Mouse (Mus musculus) liver, embryonic 11.5 days (tissue): ENCODE results near the gene Ndufs7. TPM values are rescaled to one million over a fixed set of nuclear protein-coding genes. Genes with fewer than 3 reads are reported as not detected.

Experiments
- ATAC-seq: fragments of 200-750 bp; cut with Nextera tagmentation; replicated peaks from 2 replicates; pipeline ENCODE4 v1.8.0; 2017; ENCODE audit warnings: moderate number of reproducible peaks, mild to moderate bottlenecking, moderate TSS enrichment, moderate library complexity; ENCODE audit not compliant: low FRiP score
- DNase-seq: peaks from one replicate; pipeline ENCODE4 v3.0.0-alpha.2; 2017; ENCODE audit warnings: low spot score
- H3K27ac ChIP-seq: fragments of 300-500 bp; sonication (generic); 2 replicates; pipeline ENCODE4 v1.5.1; 2014; ENCODE audit warnings: mild to moderate bottlenecking, low read depth, low read length, control low read depth
- H3K27me3 ChIP-seq: fragments of 300-500 bp; sonication (generic); replicated peaks from 2 replicates; pipeline ENCODE4 v1.6.1; 2014; ENCODE audit warnings: low read length, mixed read lengths; ENCODE audit not compliant: control insufficient read depth, insufficient read depth
- H3K36me3 ChIP-seq: fragments of 300-500 bp; sonication (generic); 2 replicates; pipeline ENCODE4 v1.6.1; 2014; ENCODE audit warnings: mild to moderate bottlenecking, low read length, moderate library complexity, mixed read lengths; ENCODE audit not compliant: control insufficient read depth, insufficient read depth
- H3K4me1 ChIP-seq: fragments of 300-500 bp; sonication (generic); replicated peaks from 2 replicates; pipeline ENCODE4 v1.6.1; 2014; ENCODE audit warnings: low read length, mixed read lengths; ENCODE audit not compliant: control insufficient read depth, insufficient read depth
- H3K4me2 ChIP-seq: fragments of 300-500 bp; sonication (generic); 2 replicates; pipeline ENCODE4 v1.6.1; 2014; ENCODE audit warnings: mild to moderate bottlenecking, control low read depth, moderate library complexity
- H3K4me3 ChIP-seq: fragments of 300-500 bp; sonication (generic); 2 replicates; pipeline ENCODE4 v1.5.1; 2014; ENCODE audit warnings: low read depth, low read length, control low read depth
- H3K9ac ChIP-seq: fragments of 300-500 bp; sonication (generic); 2 replicates; pipeline ENCODE4 v1.6.1; 2014; ENCODE audit warnings: low read depth, low read length, control low read depth
- H3K9me3 ChIP-seq: fragments of 300-500 bp; sonication (generic); 2 replicates; pipeline ENCODE4 v1.6.1; 2016; ENCODE audit warnings: low read length, inconsistent platforms, mixed read lengths; ENCODE audit not compliant: control insufficient read depth
- WGBS: fragments of 180-500 bp; shearing (Covaris S2); extraction: QIAGEN DNeasy Blood & Tissue Kit; methylation state at CpG from one replicate; pipeline ENCODE4 v1.1.7; 2014; 5-methylcytosine and 5-hydroxymethylcytosine counted together
- polyA plus RNA-seq: library from polyadenylated mRNA; unstranded; fragments of >200 nt; fragmentation: Nextera tagmentation; extraction: Ambion mirVana; gene quantifications from 2 replicates; pipeline ENCODE4 v1.2.1, GENCODE M21; 2014

Gene Ndufs7
- polyA plus RNA-seq, 1 experiment from 2014 or later, result 427 TPM

- peak overlapping the region; percentile 13; the same call in 1 of the 2 replicates for H3K4me2 ChIP-seq
- DNase-seq (no peak), ATAC-seq (no peak)
- H3K4me1 ChIP-seq, result peaks cover 31% of the 10 kb centered on the region
- no peak overlapping the region for H3K9ac ChIP-seq
- peaks cover 36% of the 10 kb centered on the region for H3K36me3 ChIP-seq
- H3K4me3 ChIP-seq, result no peak overlapping the region
- WGBS, result 83% methylated on average over 2 of the region's 2 CpGs
- H3K9me3 ChIP-seq, result no peaks in the 10 kb centered on the region
- H3K27me3 ChIP-seq, result no peaks in the 10 kb centered on the region
- no peak overlapping the region; the same call in 1 of the 2 replicates for H3K27ac ChIP-seq
Observed at GRCm38 (mm10) chr10:80257936-80258335, 9.0 kb downstream of the Ndufs7 start.

- Histone ChIP-seq H3K27me3 (no peaks in the 10 kb centered on the region), H3K9me3 (no peaks in the 10 kb centered on the region), H3K4me3 (peak overlapping the region; percentile 61; the same call in 1 of the 2 replicates), H3K9ac (no peak overlapping the region), H3K27ac (no peak overlapping the region), H3K4me2 (peak overlapping the region; percentile 99), H3K36me3 (peaks cover 35% of the 10 kb centered on the region), H3K4me1 (peaks cover 33% of the 10 kb centered on the region)
- 88% methylated on average over 14 of the region's 14 CpGs for WGBS
- ATAC-seq, result no peak
- no peak for DNase-seq
Observed at GRCm38 (mm10) chr10:80258752-80259462, 10.0 kb downstream of the Ndufs7 start.

GRCm38 (mm10) chr10:80259463-80259805, 10.5 kb downstream of the Ndufs7 start:
- Histone ChIP-seq H3K27me3 (no peaks in the 10 kb centered on the region), H3K9ac (peak overlapping the region; percentile 63; the same call in 1 of the 2 replicates), H3K36me3 (peaks cover 30% of the 10 kb centered on the region), H3K4me2 (peak overlapping the region; percentile 99), H3K4me3 (peak overlapping the region; percentile 61), H3K4me1 (peaks cover 33% of the 10 kb centered on the region), H3K9me3 (no peaks in the 10 kb centered on the region), H3K27ac (0 out of 2 replicates have a peak overlapping the region, but pooled peaks have one; percentile 21)
- ATAC-seq, result no peak
- DNase-seq, result no peak
- WGBS, result 79% methylated on average over 6 of the region's 6 CpGs

GRCm38 (mm10) chr10:80259861-80260641, 11.1 kb downstream of the Ndufs7 start:
- Histone ChIP-seq H3K27ac (peak overlapping the region; percentile 99), H3K4me3 (peak overlapping the region; percentile 61), H3K9ac (peak overlapping the region; percentile 63), H3K4me1 (peaks cover 33% of the 10 kb centered on the region), H3K4me2 (peak overlapping the region; percentile 99), H3K9me3 (no peaks in the 10 kb centered on the region), H3K36me3 (peaks cover 24% of the 10 kb centered on the region), H3K27me3 (no peaks in the 10 kb centered on the region)
- WGBS, result 13% methylated on average over 19 of the region's 19 CpGs
- no peak for DNase-seq
- no peak for ATAC-seq

- H3K4me2 ChIP-seq, result peak within 1 kb of the TSS; percentile 99
- ATAC-seq, result peak; percentile 83
- peak; percentile 100 for DNase-seq
- WGBS, result under 1% methylated on average over 49 of the region's 49 CpGs
- H3K36me3 ChIP-seq, result peaks cover 16% of the 10 kb centered on the region
- H3K9me3 ChIP-seq, result no peaks in the 10 kb centered on the region
- H3K27ac ChIP-seq, result peak within 1 kb of the TSS; percentile 99
- H3K9ac ChIP-seq, result peak within 1 kb of the TSS; percentile 73
- H3K27me3 ChIP-seq, result no peaks in the 10 kb centered on the region
- peak within 1 kb of the TSS; percentile 61 for H3K4me3 ChIP-seq
- peaks cover 37% of the 10 kb centered on the region for H3K4me1 ChIP-seq
Observed at GRCm38 (mm10) chr10:80260642-80261584, 12.0 kb downstream of the Ndufs7 start, which contains the start of the genes Gamt and Dazap1. Gamt (minus strand) TSS chr10:80261012. Dazap1 (plus strand) TSS chr10:80261486.

GRCm38 (mm10) chr10:80261585-80261968, 12.7 kb downstream of the Ndufs7 start:
- DNase-seq, result peak; percentile 97

GRCm38 (mm10) chr10:80262169-80262568, 13.2 kb downstream of the Ndufs7 start:
- WGBS, result 58% methylated on average over 12 of the region's 12 CpGs
- DNase-seq (no peak), ATAC-seq (no peak)
- Histone ChIP-seq H3K4me2 (peak overlapping the region; percentile 99), H3K36me3 (peaks cover 10% of the 10 kb centered on the region), H3K27ac (peak overlapping the region; percentile 99), H3K27me3 (no peaks in the 10 kb centered on the region), H3K4me1 (peaks cover 49% of the 10 kb centered on the region), H3K9me3 (no peaks in the 10 kb centered on the region), H3K9ac (peak overlapping the region; percentile 73), H3K4me3 (peak overlapping the region; percentile 61)

More at GRCm38 (mm10) chr10:80261585-80261968, 12.7 kb downstream of the Ndufs7 start:
- peaks cover 43% of the 10 kb centered on the region for H3K4me1 ChIP-seq
- H3K4me2 ChIP-seq, result peak overlapping the region; percentile 99
- H3K4me3 ChIP-seq, result peak overlapping the region; percentile 61
- H3K36me3 ChIP-seq, result peaks cover 12% of the 10 kb centered on the region
- no peaks in the 10 kb centered on the region for H3K27me3 ChIP-seq
- under 1% methylated on average over 14 of the region's 14 CpGs for WGBS
- peak overlapping the region; percentile 73 for H3K9ac ChIP-seq
- ATAC-seq, result peak; percentile 73
- peak overlapping the region; percentile 99 for H3K27ac ChIP-seq
- H3K9me3 ChIP-seq, result no peaks in the 10 kb centered on the region
